Mouse (Mus musculus) limb, embryonic 14.5 days (tissue): ENCODE measurements at regions not wholly inside any gene's neighbourhood (a gene's known extent, or its start where the extent isn't known, plus 50 kb on each side); places are given as distances from the start of the nearest gene placed in this dataset.

ENCODE experiments used
- ATAC-seq: fragments of 200-750 bp; cut with Nextera tagmentation; 2 replicates; pipeline ENCODE4 v1.8.0; 2017; ENCODE audit warnings: low read depth, moderate number of reproducible peaks, moderate TSS enrichment; ENCODE audit not compliant: low FRiP score
- DNase-seq: peaks from one replicate; pipeline ENCODE4 v3.0.0-alpha.2; 2015; ENCODE audit warnings: low spot score
- H3K27ac ChIP-seq: fragments of 300-500 bp; sonication (generic); replicated peaks from 2 replicates; pipeline ENCODE4 v1.5.1; 2014; ENCODE audit warnings: low read depth, mild to moderate bottlenecking, low read length, moderate library complexity, mixed read lengths
- H3K27me3 ChIP-seq: fragments of 300-500 bp; sonication (generic); 2 replicates; pipeline ENCODE4 v1.6.1; 2014; ENCODE audit warnings: low read length, mixed read lengths; ENCODE audit not compliant: control insufficient read depth, insufficient read depth
- H3K36me3 ChIP-seq: fragments of 300-500 bp; sonication (generic); 2 replicates; pipeline ENCODE4 v1.6.1; 2014; ENCODE audit warnings: mild to moderate bottlenecking, low read length, moderate library complexity, mixed read lengths; ENCODE audit not compliant: control insufficient read depth, insufficient read depth
- H3K4me1 ChIP-seq: fragments of 300-500 bp; sonication (generic); 2 replicates; pipeline ENCODE4 v1.6.1; 2014; ENCODE audit warnings: antibody characterized with exemption, low read length, mixed read lengths; ENCODE audit not compliant: control insufficient read depth, insufficient read depth
- H3K4me2 ChIP-seq: fragments of 300-500 bp; sonication (generic); replicated peaks from 2 replicates; pipeline ENCODE4 v1.6.1; 2014; ENCODE audit warnings: low read depth, mild to moderate bottlenecking, low read length, moderate library complexity; ENCODE audit not compliant: severe bottlenecking
- H3K4me3 ChIP-seq: fragments of 300-500 bp; sonication (generic); replicated peaks from 2 replicates; pipeline ENCODE4 v1.5.1; 2014; ENCODE audit warnings: low read length
- H3K9ac ChIP-seq: fragments of 300-500 bp; sonication (generic); 2 replicates; pipeline ENCODE4 v1.6.1; 2014; ENCODE audit warnings: mild to moderate bottlenecking, low read depth, low read length, moderate library complexity; ENCODE audit not compliant: severe bottlenecking
- H3K9me3 ChIP-seq: fragments of 300-500 bp; sonication (generic); 2 replicates; pipeline ENCODE4 v1.6.1; 2016; ENCODE audit warnings: low read length; ENCODE audit not compliant: control insufficient read depth
- POLR2A ChIP-seq: fragments of 200-500 bp; IDR thresholded peaks from 2 replicates; pipeline ENCODE4 v1.8.0; 2012; ENCODE audit warnings: inconsistent platforms, mild to moderate bottlenecking, moderate library complexity, borderline replicate concordance; ENCODE audit not compliant: insufficient read depth, insufficient read length; ENCODE audit errors: extremely low read depth
- WGBS: fragments of 180-500 bp; shearing (Covaris S2); extraction: QIAGEN DNeasy Blood & Tissue Kit; methylation state at CpG from one replicate; pipeline ENCODE4 v1.1.7; 2014; 5-methylcytosine and 5-hydroxymethylcytosine counted together

DNA sequence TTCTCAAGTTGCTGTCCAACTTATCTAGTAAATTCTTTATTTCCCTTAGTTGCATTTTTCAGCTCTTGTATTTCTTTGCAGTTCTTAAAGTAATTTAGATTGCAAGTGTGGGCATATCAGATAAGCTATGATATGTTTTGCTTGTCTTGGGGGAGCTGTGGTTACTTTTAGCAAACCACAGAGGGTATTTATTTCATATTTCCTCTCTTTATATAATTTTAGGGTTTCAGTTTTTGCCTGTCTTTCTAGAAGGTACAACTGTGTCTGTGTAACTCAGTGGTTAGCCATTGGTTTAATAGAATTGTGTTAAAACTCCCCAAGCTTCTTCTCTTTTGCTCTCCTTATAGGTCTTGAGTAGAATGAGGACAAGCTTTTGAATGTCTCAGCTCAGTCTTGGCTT, 109.7 kb upstream of the Sp4 start:
- no peak for TF ChIP-seq POLR2A
- H3K4me1 ChIP-seq, result no peaks in the 10 kb centered on the region
- H3K9me3 ChIP-seq, result no peaks in the 10 kb centered on the region
- no peak overlapping the region for H3K4me3 ChIP-seq
- DNase-seq, result no peak
- no peak overlapping the region for H3K9ac ChIP-seq
- no peak overlapping the region for H3K27ac ChIP-seq
- no peak for ATAC-seq
- H3K4me2 ChIP-seq, result no peak overlapping the region
- no peaks in the 10 kb centered on the region for H3K27me3 ChIP-seq
- no peaks in the 10 kb centered on the region for H3K36me3 ChIP-seq

DNA sequence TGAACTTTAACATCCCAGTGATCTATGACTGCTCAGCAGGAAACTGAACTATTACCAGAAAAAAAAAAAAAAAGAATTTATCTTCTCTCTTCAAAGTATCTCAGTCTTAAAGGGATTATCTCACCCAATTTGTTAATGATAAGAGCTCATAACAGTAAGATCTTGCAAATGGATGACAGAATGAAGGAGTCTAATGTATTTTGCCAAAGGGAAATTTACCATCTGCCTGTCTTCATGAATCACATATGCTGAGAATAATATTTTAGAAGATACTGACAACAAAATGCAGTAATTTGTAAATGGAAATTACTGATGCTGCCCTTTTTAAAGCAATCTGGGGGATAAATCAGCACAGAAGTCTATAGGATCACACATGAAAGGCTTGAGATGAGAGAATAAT, 103.9 kb upstream of the Sp4 start:
- no peak for TF ChIP-seq POLR2A
- DNase-seq, result no peak
- Histone ChIP-seq H3K36me3 (no peaks in the 10 kb centered on the region), H3K4me3 (no peak overlapping the region), H3K4me2 (no peak overlapping the region), H3K27ac (no peak overlapping the region), H3K9me3 (no peaks in the 10 kb centered on the region), H3K9ac (no peak overlapping the region), H3K27me3 (no peaks in the 10 kb centered on the region), H3K4me1 (no peaks in the 10 kb centered on the region)
- ATAC-seq, result no peak

DNA sequence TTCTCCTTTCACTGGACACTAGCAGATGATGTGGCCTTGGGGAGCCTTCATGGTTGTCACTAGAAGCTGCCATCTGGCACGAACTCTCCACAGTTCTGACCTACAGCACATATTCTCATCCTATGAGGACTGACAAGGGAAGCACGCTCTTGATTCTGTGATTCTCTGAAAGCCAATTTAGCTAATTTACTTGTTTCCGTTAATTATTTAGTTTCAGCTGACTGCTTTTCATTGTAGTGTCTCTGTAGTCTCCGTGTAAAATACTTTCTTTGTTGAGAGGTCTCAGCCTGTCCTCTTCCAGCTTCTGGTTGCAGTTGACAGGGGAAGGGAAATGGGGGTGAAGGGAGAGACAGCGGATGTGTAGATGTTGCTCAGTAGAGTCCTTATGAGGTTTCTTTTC, 102.9 kb upstream of the Sp4 start:
- H3K27me3 ChIP-seq, result no peaks in the 10 kb centered on the region
- H3K27ac ChIP-seq, result no peak overlapping the region
- H3K36me3 ChIP-seq, result no peaks in the 10 kb centered on the region
- no peak for DNase-seq
- no peak overlapping the region for H3K4me3 ChIP-seq
- no peak overlapping the region for H3K9ac ChIP-seq
- ATAC-seq, result no peak
- TF ChIP-seq POLR2A, result no peak
- H3K4me2 ChIP-seq, result no peak overlapping the region
- 76% methylated on average over 5 of the region's 5 CpGs for whole genome bisulfite sequencing
- no peaks in the 10 kb centered on the region for H3K9me3 ChIP-seq
- H3K4me1 ChIP-seq, result no peaks in the 10 kb centered on the region

DNA sequence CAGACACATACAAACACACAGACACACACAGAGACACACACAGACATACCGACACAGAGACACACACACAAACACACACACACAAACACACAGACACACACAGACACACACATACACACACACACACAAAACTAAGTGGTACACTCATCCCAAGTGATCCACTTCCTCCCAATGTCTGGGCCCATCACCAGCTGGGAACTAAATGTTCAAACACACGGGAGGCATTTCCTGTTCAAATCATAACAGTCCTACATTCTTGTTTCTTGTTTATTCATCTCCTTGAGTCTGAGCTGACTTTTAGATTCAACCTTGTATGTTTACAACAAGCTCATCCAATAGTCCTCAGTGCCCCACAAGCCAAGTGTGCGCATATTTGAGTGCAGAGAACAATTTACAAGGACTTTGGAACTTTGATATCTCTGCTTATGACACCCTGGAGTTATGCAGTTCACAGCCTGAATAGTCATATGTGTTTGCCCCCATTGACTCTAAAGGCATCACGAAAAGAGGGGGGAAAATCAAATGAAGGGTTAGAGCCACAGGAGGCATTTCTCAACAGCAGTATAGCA, 102.4 kb upstream of the Sp4 start:
- no peak for TF ChIP-seq POLR2A
- ATAC-seq (no peak), DNase-seq (no peak)
- Histone ChIP-seq H3K27ac (no peak overlapping the region), H3K4me1 (no peaks in the 10 kb centered on the region), H3K36me3 (no peaks in the 10 kb centered on the region), H3K9me3 (no peaks in the 10 kb centered on the region), H3K4me3 (no peak overlapping the region), H3K27me3 (no peaks in the 10 kb centered on the region), H3K9ac (no peak overlapping the region), H3K4me2 (no peak overlapping the region)
- 69% methylated on average over 4 of the region's 4 CpGs for WGBS

DNA sequence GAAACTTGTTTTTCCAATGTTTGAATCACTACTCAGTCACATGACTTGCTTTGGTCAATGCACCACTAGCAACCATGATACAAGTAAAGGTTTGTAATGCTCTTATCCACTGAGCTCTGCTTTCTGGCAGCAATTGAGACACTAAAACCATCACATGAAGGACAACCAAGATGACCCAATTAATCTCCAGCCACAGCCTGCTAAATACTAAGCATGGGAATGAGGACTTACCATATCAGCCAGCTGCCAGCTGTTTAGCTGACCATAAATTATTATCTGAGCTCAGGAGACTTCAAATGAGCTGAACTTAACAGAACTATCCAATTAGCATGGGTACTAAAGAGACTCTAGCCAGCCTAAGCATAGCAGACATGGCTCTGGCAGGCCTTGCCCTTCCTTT, 100.1 kb upstream of the Sp4 start:
- Histone ChIP-seq H3K4me2 (no peak overlapping the region), H3K9ac (no peak overlapping the region), H3K4me1 (no peaks in the 10 kb centered on the region), H3K4me3 (no peak overlapping the region), H3K27ac (no peak overlapping the region), H3K9me3 (no peaks in the 10 kb centered on the region), H3K27me3 (no peaks in the 10 kb centered on the region), H3K36me3 (no peaks in the 10 kb centered on the region)
- DNase-seq (no peak), ATAC-seq (no peak)
- TF ChIP-seq POLR2A, result no peak

DNA sequence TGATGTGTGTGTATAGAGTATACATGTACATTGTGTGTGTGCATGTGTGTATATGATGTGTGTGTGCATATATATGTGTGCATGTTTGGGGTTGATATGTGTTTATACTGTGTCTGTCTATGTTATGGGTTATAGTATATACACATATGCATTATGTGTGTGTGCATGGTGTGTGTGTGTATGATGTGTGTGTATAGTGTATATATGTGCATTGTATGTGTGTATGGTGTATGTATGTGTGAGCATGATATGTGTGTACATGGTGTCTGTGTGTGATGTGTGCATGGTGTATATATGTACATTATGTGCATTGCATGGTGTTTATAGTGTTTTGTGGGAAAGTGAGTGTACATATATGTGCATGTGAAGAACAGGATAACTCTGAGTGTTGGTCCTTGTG, 90.4 kb upstream of the Sp4 start:
- no peak overlapping the region for H3K4me3 ChIP-seq
- no peak overlapping the region for H3K9ac ChIP-seq
- no peak overlapping the region for H3K4me2 ChIP-seq
- H3K4me1 ChIP-seq, result no peaks in the 10 kb centered on the region
- DNase-seq (no peak), ATAC-seq (no peak)
- no peaks in the 10 kb centered on the region for H3K27me3 ChIP-seq
- no peaks in the 10 kb centered on the region for H3K9me3 ChIP-seq
- no peak for TF ChIP-seq POLR2A
- H3K27ac ChIP-seq, result no peak overlapping the region
- H3K36me3 ChIP-seq, result no peaks in the 10 kb centered on the region
